In the genomic region with DNA sequence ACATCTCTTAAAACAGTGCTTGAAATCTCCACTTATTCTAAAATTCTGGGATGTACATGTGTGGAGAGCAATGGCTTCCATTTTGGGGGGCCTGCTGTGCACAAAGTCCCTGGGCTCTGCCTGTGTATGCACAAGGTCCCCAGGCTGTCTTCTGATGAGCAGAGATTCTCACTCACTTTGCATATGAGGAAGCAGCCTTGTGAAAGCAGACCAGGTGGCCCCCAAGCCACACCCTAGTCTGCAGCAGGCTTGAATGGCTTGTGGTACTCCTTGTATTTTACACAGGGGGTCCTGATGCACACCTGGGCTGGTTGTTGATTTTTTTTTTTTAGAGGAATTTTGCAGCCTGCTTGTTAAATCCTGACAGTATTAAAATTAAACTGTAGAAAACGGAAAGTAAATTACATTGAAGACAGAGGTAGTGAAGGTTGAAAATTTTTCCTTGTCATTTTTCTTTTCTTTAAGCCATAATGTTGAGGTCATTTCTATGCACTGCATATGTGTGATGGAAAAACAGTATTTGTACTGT, we compare ENCODE assay signal across 10 mouse cellular contexts.
"Had no signal": no experiment of that assay in that cellular context is flagged by ENCODE, and none has a peak within 500 bp of the region (broad histone marks: within the 10 kb centered on the region; RNA-seq: fewer than 3 reads in every experiment).

No protein-coding gene starts in this region.

- ATAC-seq: midbrain, embryonic 15.5 days had no signal

- DNase-seq: kidney, adult 8-10 months; kidney, postnatal 10 days; kidney, postnatal 36 days; layer of hippocampus, postnatal 36 days; liver, embryonic 13.5 days; lung, adult 2 months; retina, postnatal 1 day; thymus, adult 18-20 months; thymus, postnatal 14 days had no signal
